14 mouse cellular contexts compared by ENCODE assay signal in the genomic region with DNA sequence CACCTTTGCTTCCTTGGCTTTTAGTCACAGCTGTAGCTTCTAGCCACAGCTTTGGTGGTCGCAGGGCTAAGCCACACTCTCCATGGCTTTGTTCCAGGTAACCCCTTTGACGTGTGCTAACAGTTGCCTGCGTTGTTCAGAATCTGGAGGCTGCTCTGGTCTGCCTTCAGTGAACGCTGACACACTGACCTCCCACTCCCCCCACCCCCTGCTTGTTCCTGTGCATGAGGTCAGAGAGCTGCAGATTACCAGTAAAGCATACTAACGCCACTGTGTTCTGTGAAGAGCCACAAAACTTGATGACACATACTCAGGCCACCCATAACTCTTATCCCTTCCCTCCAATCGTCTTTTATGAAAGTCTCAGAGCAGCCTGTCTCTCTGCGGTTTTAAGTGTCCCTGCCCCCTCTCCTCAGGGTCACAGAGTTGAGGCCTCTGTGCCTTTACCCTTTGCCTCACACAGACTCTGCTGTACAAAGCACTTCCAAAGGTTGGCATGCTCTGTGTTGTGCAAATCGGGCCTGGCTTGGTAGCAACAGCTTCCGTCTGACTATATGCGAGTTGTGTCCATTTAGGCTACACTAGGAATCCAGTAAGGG. TPM values are rescaled to one million over a fixed set of nuclear protein-coding genes. Genes with fewer than 3 reads are reported as not detected.
DNase-seq lines count a peak whose midpoint lies in the region; ATAC-seq lines count a peak whose summit lies in the region.
"Had no signal": no experiment of that assay in that cellular context is flagged by ENCODE, and none has a peak within 500 bp of the region (broad histone marks: within the 10 kb centered on the region; RNA-seq: fewer than 3 reads in every experiment).

No protein-coding gene starts in this region.

- no peak for ATAC-seq in kidney, embryonic 16.5 days (ENCODE audit: low FRiP score, low TSS enrichment)
- ATAC-seq in liver, embryonic 13.5 days (ENCODE audit: low read depth) = no peak
- ATAC-seq in hindbrain, embryonic 16.5 days = no peak
- ATAC-seq: CD4-positive, CD25-positive, alpha-beta regulatory T cell, adult 4 months; forebrain, embryonic 16.5 days had no signal

- 0 out of 2 replicates have a peak, but pooled peaks cover 4% of the 10 kb centered on the region for H3K9me3 ChIP-seq in kidney, embryonic 16.5 days (ENCODE audit: low read length)
- H3K9me3 ChIP-seq in liver, embryonic 13.5 days (replicated peaks) = no peaks in the 10 kb centered on the region
- H3K9me3 ChIP-seq in hindbrain, embryonic 16.5 days (ENCODE audit: control insufficient read depth, low read length) = no peaks in the 10 kb centered on the region
- H3K9me3 ChIP-seq: embryonic facial prominence, embryonic 12.5 days; hindbrain, embryonic 12.5 days had no signal

- H3K4me1 ChIP-seq in kidney, embryonic 16.5 days (ENCODE audit: insufficient read depth, low read length) = no peaks in the 10 kb centered on the region
- H3K4me1 ChIP-seq in liver, embryonic 13.5 days (replicated peaks) = peaks cover 56% of the 10 kb centered on the region
- no peaks in the 10 kb centered on the region; the same call in 1 of the 2 replicates for H3K4me1 ChIP-seq in hindbrain, embryonic 16.5 days (ENCODE audit: control insufficient read depth, insufficient read depth, low read depth, low read length)

- DNase-seq in kidney, adult 9 months = peak; percentile 19
- DNase-seq in Muller cell, postnatal 12 days (ENCODE audit: inconsistent ontology term) = peak; percentile 14
- peak; percentile 87 to 89 for DNase-seq in adrenal gland, postnatal 36 days
- no peak for DNase-seq in liver, embryonic 13.5 days
- DNase-seq in cerebellum, postnatal 10 days = no peak
- DNase-seq: cerebellum, adult 8-10 months; thymus, postnatal 36 days had no signal

- 46% methylated on average over 10 of the region's 10 CpGs for WGBS in kidney, embryonic 16.5 days
- WGBS in liver, embryonic 13.5 days (ENCODE audit: insufficient replicate concordance) = 55% methylated on average over 10 of the region's 10 CpGs
- 64% methylated on average over 10 of the region's 10 CpGs for WGBS in hindbrain, embryonic 16.5 days

- no peaks in the 10 kb centered on the region for H3K36me3 ChIP-seq in kidney, embryonic 16.5 days (ENCODE audit: insufficient read depth, low read length)
- H3K36me3 ChIP-seq in liver, embryonic 13.5 days = peaks cover 6% of the 10 kb centered on the region; the same call in 1 of the 2 replicates
- H3K36me3 ChIP-seq in hindbrain, embryonic 16.5 days (ENCODE audit: control insufficient read depth, insufficient read depth, low read length) = no peaks in the 10 kb centered on the region
- H3K36me3 ChIP-seq: embryonic facial prominence, embryonic 12.5 days; hindbrain, embryonic 12.5 days had no signal

- no peak overlapping the region for H3K27ac ChIP-seq in kidney, embryonic 16.5 days (ENCODE audit: low read length)
- H3K27ac ChIP-seq in liver, embryonic 13.5 days = peak overlapping the region; percentile 91
- H3K27ac ChIP-seq in hindbrain, embryonic 16.5 days (ENCODE audit: low read depth, low read length) = no peak overlapping the region
- H3K27ac ChIP-seq: embryonic facial prominence, embryonic 12.5 days; hindbrain, embryonic 12.5 days had no signal

- H3K27me3 ChIP-seq in kidney, embryonic 16.5 days (ENCODE audit: insufficient read depth, low read length) = no peaks in the 10 kb centered on the region
- no peaks in the 10 kb centered on the region for H3K27me3 ChIP-seq in liver, embryonic 13.5 days
- no peaks in the 10 kb centered on the region for H3K27me3 ChIP-seq in hindbrain, embryonic 16.5 days (replicated peaks; ENCODE audit: control insufficient read depth, insufficient read depth, low read length)
- H3K27me3 ChIP-seq: embryonic facial prominence, embryonic 12.5 days had no signal

- H3K4me3 ChIP-seq in kidney, embryonic 16.5 days (ENCODE audit: low read length) = no peak overlapping the region
- no peak overlapping the region for H3K4me3 ChIP-seq in liver, embryonic 13.5 days (replicated peaks)
- H3K4me3 ChIP-seq in hindbrain, embryonic 16.5 days (ENCODE audit: low read length) = no peak overlapping the region
- H3K4me3 ChIP-seq: embryonic facial prominence, embryonic 12.5 days; hindbrain, embryonic 12.5 days had no signal

- no peak overlapping the region for H3K4me2 ChIP-seq in kidney, embryonic 16.5 days (replicated peaks; ENCODE audit: low read depth, low read length)
- peak overlapping the region; percentile 63; the same call in 1 of the 2 replicates for H3K4me2 ChIP-seq in liver, embryonic 13.5 days
- no peak overlapping the region for H3K4me2 ChIP-seq in hindbrain, embryonic 16.5 days (ENCODE audit: low read length)
- H3K4me2 ChIP-seq: embryonic facial prominence, embryonic 12.5 days; hindbrain, embryonic 12.5 days; midbrain, embryonic 11.5 days had no signal

- H3K9ac ChIP-seq in kidney, embryonic 16.5 days (replicated peaks; ENCODE audit: low read length) = no peak overlapping the region
- no peak overlapping the region for H3K9ac ChIP-seq in liver, embryonic 13.5 days
- H3K9ac ChIP-seq in hindbrain, embryonic 16.5 days (ENCODE audit: low read depth, low read length) = no peak overlapping the region
- H3K9ac ChIP-seq: embryonic facial prominence, embryonic 12.5 days; hindbrain, embryonic 12.5 days had no signal

RNA-seq across cellular contexts. Expression of a gene that starts 1.2 kb away (rescaled TPM):
- polyA plus RNA-seq in kidney, embryonic 16.5 days (2015; fragmentation: Nextera tagmentation; extraction: Ambion mirVana) = 5.2 and 9.3 TPM in 2 replicates
- 100 to 1,000 TPM; 605 to 724 TPM for total RNA-seq in adrenal gland, postnatal 36 days (2021)
- 48.8 and 52.6 TPM in 2 replicates for polyA plus RNA-seq in liver, embryonic 13.5 days (2015; fragmentation: Nextera tagmentation; extraction: Ambion mirVana)
- 0.74 and 0.98 TPM in 2 replicates for polyA plus RNA-seq in hindbrain, embryonic 16.5 days (2015; fragmentation: Nextera tagmentation; extraction: Ambion mirVana)
- polyA plus RNA-seq: CD4-positive, CD25-positive, alpha-beta regulatory T cell, adult 4 months; forebrain, embryonic 16.5 days had no signal

RNA-seq across cellular contexts. Expression of a gene that starts 9.6 kb away (rescaled TPM):
- 63.0 and 64.9 TPM in 2 replicates for polyA plus RNA-seq in kidney, embryonic 16.5 days (2015; fragmentation: Nextera tagmentation; extraction: Ambion mirVana)
- total RNA-seq in adrenal gland, postnatal 36 days (2021) = 1 to 10 TPM; 5.9 to 9.6 TPM
- polyA plus RNA-seq in liver, embryonic 13.5 days (2015; fragmentation: Nextera tagmentation; extraction: Ambion mirVana) = 50.6 and 59.7 TPM in 2 replicates
- polyA plus RNA-seq in hindbrain, embryonic 16.5 days (2015; fragmentation: Nextera tagmentation; extraction: Ambion mirVana) = 26.4 and 31.3 TPM in 2 replicates

Comparison
In these comparisons a context has a peak if more than half of its experiments do, and no peak if none do; other contexts are left out.
1. DNase-seq: peak in kidney, adult 9 months (single experiment), Muller cell, postnatal 12 days (single experiment) and adrenal gland, postnatal 36 days (2 of 2); none in liver, embryonic 13.5 days (single experiment) and cerebellum, postnatal 10 days (0 of 2).